Mouse (Mus musculus) ES-Bruce4 (cell line): ENCODE measurements at regions not wholly inside any gene's neighbourhood (a gene's known extent, or its start where the extent isn't known, plus 50 kb on each side); places are given as distances from the start of the nearest gene placed in this dataset.

Experiments used
- CTCF ChIP-seq: IDR thresholded peaks from one replicate; pipeline ENCODE4 v1.8.1; 2011; ENCODE audit warnings: low read depth, low read length
- EP300 ChIP-seq: IDR thresholded peaks from 2 replicates; pipeline ENCODE4 v1.6.1; 2011; ENCODE audit warnings: low read depth, low read length; ENCODE audit not compliant: insufficient read depth

GRCm38 (mm10) chr19:54460426-54461170 is 416.6 kb downstream of the Adra2a start:
- TF ChIP-seq CTCF = no peak
- TF ChIP-seq EP300 = no peak
